Mouse (Mus musculus) neural tube, embryonic 14.5 days (tissue): Measurements from ENCODE around the gene Zfp507. TPM values are rescaled to one million over a fixed set of nuclear protein-coding genes. Genes with fewer than 3 reads are reported as not detected.

Source experiments
- ATAC-seq: fragments of 200-750 bp; cut with Nextera tagmentation; 2 replicates; pipeline ENCODE4 v1.8.0; 2017; ENCODE audit warnings: low read depth, mild to moderate bottlenecking, moderate TSS enrichment, moderate library complexity
- H3K27ac ChIP-seq: fragments of 300-500 bp; sonication (generic); 2 replicates; pipeline ENCODE4 v1.5.1; 2014; ENCODE audit warnings: low read depth, mild to moderate bottlenecking, control low read depth, low read length, moderate library complexity, mixed read lengths
- H3K27me3 ChIP-seq: fragments of 300-500 bp; sonication (generic); 2 replicates; pipeline ENCODE4 v1.6.1; 2014; ENCODE audit warnings: low read length; ENCODE audit not compliant: control insufficient read depth, insufficient read depth
- H3K36me3 ChIP-seq: fragments of 300-500 bp; sonication (generic); 2 replicates; pipeline ENCODE4 v1.6.1; 2014; ENCODE audit warnings: low read length, mixed read lengths; ENCODE audit not compliant: control insufficient read depth, insufficient read depth
- H3K4me1 ChIP-seq: fragments of 300-500 bp; sonication (generic); 2 replicates; pipeline ENCODE4 v1.6.1; 2014; ENCODE audit warnings: low read length; ENCODE audit not compliant: control insufficient read depth, insufficient read depth
- H3K4me2 ChIP-seq: fragments of 300-500 bp; sonication (generic); 2 replicates; pipeline ENCODE4 v1.6.1; 2014; ENCODE audit warnings: mild to moderate bottlenecking, low read depth, low read length, control low read depth
- H3K4me3 ChIP-seq: fragments of 300-500 bp; sonication (generic); 2 replicates; pipeline ENCODE4 v1.5.1; 2014; ENCODE audit warnings: low read depth, low read length, control low read depth, mixed read lengths
- H3K9ac ChIP-seq: fragments of 300-500 bp; sonication (generic); replicated peaks from 2 replicates; pipeline ENCODE4 v1.6.1; 2014; ENCODE audit warnings: low read depth, mild to moderate bottlenecking, control low read depth, low read length, mixed read lengths
- H3K9me3 ChIP-seq: fragments of 300-500 bp; sonication (generic); 2 replicates; pipeline ENCODE4 v1.6.1; 2016; ENCODE audit warnings: low read length; ENCODE audit not compliant: control insufficient read depth
- WGBS: fragments of 180-500 bp; shearing (Covaris S2); extraction: QIAGEN DNeasy Blood & Tissue Kit; methylation state at CpG from one replicate; pipeline ENCODE4 v1.1.7; 2014; 5-methylcytosine and 5-hydroxymethylcytosine counted together
- polyA plus RNA-seq: library from polyadenylated mRNA; unstranded; fragments of >200 nt; fragmentation: Nextera tagmentation; extraction: Ambion mirVana; gene quantifications from 2 replicates; pipeline ENCODE4 v1.2.1, GENCODE M21; 2014

Zfp507 gene
- 12.1 and 18.0 TPM in 2 replicates for polyA plus RNA-seq

DNA sequence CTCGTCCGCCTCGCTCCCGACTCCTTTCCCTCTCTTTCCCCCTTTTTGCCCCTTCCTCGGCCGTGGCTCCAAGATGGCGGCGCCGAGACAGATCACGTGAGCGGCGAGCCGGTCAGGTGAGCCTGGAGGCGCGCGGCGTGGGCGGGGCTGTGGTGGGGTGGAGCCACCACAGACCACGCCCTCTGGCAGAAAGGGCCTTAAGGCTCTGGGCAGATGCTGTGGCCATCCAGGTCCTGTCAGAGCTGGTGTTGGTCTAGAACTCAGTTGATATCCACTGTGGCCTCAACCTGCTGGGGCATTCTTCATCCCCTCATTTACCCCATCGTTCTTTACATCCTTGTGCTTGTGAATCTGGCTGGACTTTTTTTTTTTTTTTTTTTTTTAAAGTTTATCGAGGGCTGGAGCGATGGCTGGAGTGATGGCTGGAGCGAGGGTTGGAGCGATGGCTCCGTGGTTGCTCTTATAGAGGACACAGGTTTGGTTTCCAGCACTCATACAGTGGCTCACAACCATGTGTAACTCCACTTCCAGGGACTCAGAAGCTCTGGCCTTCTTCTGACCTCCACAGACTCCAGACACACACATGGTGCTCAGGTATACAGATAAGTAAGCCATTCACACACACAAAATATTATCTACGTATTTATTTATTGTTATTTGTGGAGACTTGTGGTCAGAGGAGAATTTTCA is at the start of gene Zfp507:
Gene Zfp507, minus strand, starts transcription at position 98 of the 690 bp plus-strand sequence.
- H3K9ac ChIP-seq = peak within 1 kb of the TSS; percentile 97
- peak within 1 kb of the TSS; percentile 91 for H3K4me2 ChIP-seq
- peak within 1 kb of the TSS; percentile 88 for H3K27ac ChIP-seq
- peaks cover 11% of the 10 kb centered on the region for H3K4me1 ChIP-seq
- H3K27me3 ChIP-seq = no peaks in the 10 kb centered on the region
- H3K9me3 ChIP-seq = no peaks in the 10 kb centered on the region
- ATAC-seq = peak; percentile 95
- H3K4me3 ChIP-seq = peak within 1 kb of the TSS; percentile 94
- H3K36me3 ChIP-seq = peaks cover 19% of the 10 kb centered on the region
- WGBS = 20% methylated on average over 26 of the region's 26 CpGs

DNA sequence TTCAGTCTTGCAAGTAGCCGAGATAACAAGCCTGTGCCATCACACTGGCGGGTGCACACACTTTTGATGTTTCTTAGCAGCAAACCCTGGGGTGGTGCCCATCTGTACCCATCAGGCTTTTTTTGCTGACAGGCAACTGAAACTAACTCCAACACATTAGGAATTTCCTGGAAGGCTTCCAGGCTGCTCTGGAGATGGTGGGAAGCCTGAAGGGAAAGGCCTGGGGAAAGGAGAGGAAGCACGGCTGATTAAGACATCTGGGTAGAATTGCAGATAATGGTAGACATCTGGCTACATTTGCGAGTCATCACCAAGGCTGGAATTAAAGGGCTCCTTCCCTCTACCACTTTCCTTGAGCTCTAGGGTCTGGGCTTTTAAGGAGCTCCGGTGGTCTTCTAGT is 47.6 kb upstream of the Zfp507 start:
- no peak overlapping the region for H3K27ac ChIP-seq
- 82% methylated on average over 5 of the region's 5 CpGs for WGBS
- no peaks in the 10 kb centered on the region for H3K27me3 ChIP-seq
- ATAC-seq = no peak
- no peak overlapping the region for H3K9ac ChIP-seq
- H3K36me3 ChIP-seq = no peaks in the 10 kb centered on the region
- no peaks in the 10 kb centered on the region; the same call in 1 of the 2 replicates for H3K4me1 ChIP-seq
- no peaks in the 10 kb centered on the region for H3K9me3 ChIP-seq
- H3K4me2 ChIP-seq = no peak overlapping the region
- no peak overlapping the region for H3K4me3 ChIP-seq

DNA sequence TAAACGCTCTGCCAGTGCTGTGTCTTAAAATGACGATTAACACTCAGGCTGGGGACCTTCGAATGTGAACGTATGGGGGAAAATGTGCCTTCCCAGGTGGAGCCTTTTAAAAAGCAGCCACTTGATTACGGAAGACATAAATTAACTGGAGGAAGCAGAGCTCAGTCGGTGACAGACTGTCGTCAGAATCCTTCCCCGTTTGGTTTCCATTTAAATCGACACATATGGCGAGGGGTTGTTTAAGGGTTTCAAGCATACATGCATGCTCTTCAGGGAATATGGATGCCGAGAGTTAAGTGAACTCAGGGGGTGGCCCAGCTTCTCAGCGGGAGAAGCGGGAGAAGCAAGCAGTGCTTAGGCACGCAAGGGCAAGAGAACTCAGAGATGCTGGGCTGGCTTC is 45.7 kb upstream of the Zfp507 start:
- no peak overlapping the region for H3K4me3 ChIP-seq
- no peaks in the 10 kb centered on the region for H3K36me3 ChIP-seq
- WGBS = 30% methylated on average over 14 of the region's 14 CpGs

DNA sequence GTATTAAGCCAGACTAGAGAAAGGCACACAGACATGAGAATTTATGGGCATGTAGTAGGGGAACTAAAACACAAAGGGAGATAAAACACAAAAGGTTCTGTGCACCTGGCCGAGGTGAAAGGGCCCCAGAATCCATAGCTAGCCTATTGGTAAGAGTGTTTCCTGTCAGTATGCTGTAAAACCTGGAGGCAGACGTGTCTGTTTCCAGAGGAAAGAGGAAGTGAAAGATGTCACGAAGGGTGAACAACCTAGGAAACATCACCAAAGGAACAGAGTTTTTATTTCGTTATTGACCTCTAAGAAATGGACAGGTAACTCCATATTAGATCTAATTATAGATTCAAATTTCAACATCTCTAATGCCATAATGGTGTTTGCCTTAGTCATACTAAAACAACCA is 37.7 kb upstream of the Zfp507 start:
- Histone ChIP-seq H3K9ac (no peak overlapping the region), H3K9me3 (no peaks in the 10 kb centered on the region), H3K36me3 (no peaks in the 10 kb centered on the region), H3K4me2 (no peak overlapping the region), H3K27me3 (no peaks in the 10 kb centered on the region), H3K27ac (no peak overlapping the region), H3K4me3 (no peak overlapping the region), H3K4me1 (peaks cover 4% of the 10 kb centered on the region; the same call in 1 of the 2 replicates)
- 77% methylated on average over 4 of the region's 4 CpGs for WGBS
- ATAC-seq = no peak

More for the DNA sequence above, 45.7 kb upstream of the Zfp507 start:
- H3K9me3 ChIP-seq = no peaks in the 10 kb centered on the region
- H3K4me1 ChIP-seq = no peaks in the 10 kb centered on the region; the same call in 1 of the 2 replicates
- H3K9ac ChIP-seq = no peak overlapping the region
- H3K27me3 ChIP-seq = no peaks in the 10 kb centered on the region
- no peak overlapping the region for H3K4me2 ChIP-seq
- H3K27ac ChIP-seq = no peak overlapping the region
- ATAC-seq = no peak

DNA sequence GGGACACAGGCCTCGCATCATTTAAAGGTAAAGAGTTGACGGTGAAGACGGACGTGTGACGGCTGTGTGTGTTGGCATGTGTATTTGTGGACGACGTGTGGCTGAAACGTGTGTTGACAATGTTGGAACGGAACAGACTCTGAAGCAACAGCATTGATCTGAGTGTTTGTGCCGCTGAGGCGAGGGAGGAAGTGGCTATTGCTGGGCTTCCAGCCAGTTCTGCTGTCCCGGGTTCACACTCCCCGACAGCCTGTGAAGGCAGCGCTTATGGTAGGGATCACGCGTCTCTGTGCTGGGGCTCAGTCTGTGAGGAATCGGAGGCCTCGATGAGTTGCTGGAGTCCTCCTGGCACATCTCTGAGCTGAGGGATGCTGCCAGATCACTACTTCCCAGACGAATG is 34.0 kb upstream of the Zfp507 start:
- WGBS = 76% methylated on average over 19 of the region's 19 CpGs
- no peaks in the 10 kb centered on the region for H3K36me3 ChIP-seq
- H3K27me3 ChIP-seq = no peaks in the 10 kb centered on the region
- H3K9me3 ChIP-seq = no peaks in the 10 kb centered on the region
- H3K4me2 ChIP-seq = no peak overlapping the region
- no peak overlapping the region for H3K9ac ChIP-seq
- no peak for ATAC-seq
- peaks cover 4% of the 10 kb centered on the region; the same call in 1 of the 2 replicates for H3K4me1 ChIP-seq
- H3K27ac ChIP-seq = no peak overlapping the region
- no peak overlapping the region for H3K4me3 ChIP-seq

DNA sequence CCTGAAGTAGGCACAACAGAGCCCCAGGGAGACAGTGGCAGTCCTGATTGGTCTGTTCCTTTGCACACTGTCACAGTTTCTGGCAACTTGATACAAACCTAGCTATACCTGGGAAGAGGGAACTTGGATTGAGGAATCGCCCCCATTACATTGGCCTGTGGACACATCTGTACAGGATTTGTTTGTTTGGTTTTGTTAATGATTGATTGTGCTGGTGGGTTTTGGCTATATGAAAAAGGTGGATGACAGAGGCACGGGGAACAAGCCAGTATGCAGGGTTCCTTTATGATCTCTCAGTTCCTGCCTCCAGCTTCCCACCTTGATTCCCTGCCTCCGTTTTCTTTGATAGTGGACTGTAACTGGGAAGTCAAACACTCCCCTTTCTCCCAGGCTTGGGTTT is 33.6 kb upstream of the Zfp507 start:
- H3K9ac ChIP-seq = no peak overlapping the region
- no peaks in the 10 kb centered on the region for H3K36me3 ChIP-seq
- no peaks in the 10 kb centered on the region for H3K9me3 ChIP-seq
- H3K4me2 ChIP-seq = no peak overlapping the region
- no peaks in the 10 kb centered on the region for H3K27me3 ChIP-seq
- ATAC-seq = no peak
- H3K4me1 ChIP-seq = peaks cover 4% of the 10 kb centered on the region; the same call in 1 of the 2 replicates
- 82% methylated on average over 3 of the region's 3 CpGs for WGBS
- H3K27ac ChIP-seq = no peak overlapping the region
- H3K4me3 ChIP-seq = no peak overlapping the region

DNA sequence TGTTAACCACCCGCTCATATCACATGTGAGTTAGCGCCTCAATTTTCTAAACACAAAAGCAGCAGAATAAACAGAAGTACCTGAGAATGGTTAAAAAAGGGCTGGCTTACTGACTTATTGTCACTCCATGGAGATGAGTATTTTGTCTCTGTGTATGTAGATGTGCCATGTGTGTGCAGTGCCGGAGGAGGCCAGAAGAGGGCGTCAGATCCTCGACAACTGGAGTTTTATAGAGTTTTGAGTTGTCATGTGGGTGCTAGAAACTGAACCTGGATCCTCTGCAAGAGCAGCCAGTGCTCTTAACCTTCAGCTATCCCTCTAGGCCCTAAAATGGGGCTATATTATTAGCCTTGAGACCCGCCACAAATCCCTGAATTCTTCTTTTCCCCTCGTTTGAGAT is 27.3 kb upstream of the Zfp507 start:
- ATAC-seq = no peak
- Histone ChIP-seq H3K27ac (no peak overlapping the region), H3K9me3 (no peaks in the 10 kb centered on the region), H3K4me2 (no peak overlapping the region), H3K4me1 (no peaks in the 10 kb centered on the region), H3K9ac (no peak overlapping the region), H3K27me3 (no peaks in the 10 kb centered on the region), H3K4me3 (no peak overlapping the region), H3K36me3 (no peaks in the 10 kb centered on the region)
- WGBS = 87% methylated on average over 7 of the region's 7 CpGs

DNA sequence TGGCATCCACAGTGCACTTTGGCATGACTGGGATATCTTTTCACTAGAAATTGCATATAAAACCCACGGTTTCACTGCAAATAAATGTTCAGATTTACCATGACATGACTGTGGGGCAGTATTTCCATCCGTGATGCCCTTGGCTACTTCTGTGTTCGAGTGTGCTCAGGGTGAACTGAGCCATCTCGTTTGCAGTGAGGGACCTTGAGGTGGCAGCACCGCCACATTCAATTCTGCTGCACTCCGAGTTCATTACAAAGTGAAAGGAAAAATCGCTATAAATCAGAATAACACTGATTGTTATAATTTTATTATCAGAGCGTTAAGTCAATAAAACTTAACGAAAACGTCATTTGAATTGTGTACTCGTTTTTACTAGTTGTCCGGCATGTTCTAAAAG is 21.1 kb upstream of the Zfp507 start:
- no peaks in the 10 kb centered on the region for H3K36me3 ChIP-seq
- no peaks in the 10 kb centered on the region for H3K4me1 ChIP-seq
- H3K4me2 ChIP-seq = no peak overlapping the region
- H3K27me3 ChIP-seq = no peaks in the 10 kb centered on the region
- H3K4me3 ChIP-seq = no peak overlapping the region
- H3K27ac ChIP-seq = no peak overlapping the region
- WGBS = 66% methylated on average over 12 of the region's 12 CpGs
- no peak for ATAC-seq
- no peaks in the 10 kb centered on the region for H3K9me3 ChIP-seq
- H3K9ac ChIP-seq = no peak overlapping the region

DNA sequence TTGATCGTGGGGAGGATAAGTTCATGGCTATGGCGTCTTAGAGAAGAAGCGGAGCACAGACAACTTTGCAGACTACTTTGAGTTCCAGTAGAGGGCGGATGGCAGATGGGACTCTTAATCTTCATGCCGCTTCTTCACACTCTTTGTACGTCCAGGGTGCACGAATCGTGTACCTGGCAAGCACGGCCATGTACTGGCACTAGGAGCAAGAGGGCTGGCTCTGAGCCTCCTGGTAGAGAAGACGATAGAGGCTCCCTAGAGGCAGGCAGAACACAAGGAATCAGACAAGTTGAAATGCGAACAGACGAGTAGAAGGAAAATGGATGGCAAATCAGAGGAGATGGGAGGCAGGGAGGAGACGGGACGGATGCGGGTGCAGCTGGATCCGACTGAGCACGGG is 19.5 kb upstream of the Zfp507 start:
- H3K27ac ChIP-seq = no peak overlapping the region
- H3K4me1 ChIP-seq = no peaks in the 10 kb centered on the region
- no peaks in the 10 kb centered on the region for H3K36me3 ChIP-seq
- H3K9me3 ChIP-seq = no peaks in the 10 kb centered on the region
- H3K9ac ChIP-seq = no peak overlapping the region
- no peaks in the 10 kb centered on the region for H3K27me3 ChIP-seq
- WGBS = 85% methylated on average over 17 of the region's 17 CpGs
- no peak for ATAC-seq
- no peak overlapping the region for H3K4me3 ChIP-seq
- H3K4me2 ChIP-seq = no peak overlapping the region
